Mouse (Mus musculus) heart, postnatal 0 days (tissue): ENCODE measurements at regions not wholly inside any gene's neighbourhood (a gene's known extent, or its start where the extent isn't known, plus 50 kb on each side); places are given as distances from the start of the nearest gene placed in this dataset.

Experiments used
- CTCF ChIP-seq: IDR thresholded peaks from 2 replicates; pipeline ENCODE4 v1.5.1; 2016; ENCODE audit warnings: antibody characterized with exemption, control low read depth, low read depth
- EP300 ChIP-seq: IDR thresholded peaks from 2 replicates; pipeline ENCODE4 v1.6.1; 2016; ENCODE audit warnings: antibody characterized with exemption, low read depth

DNA sequence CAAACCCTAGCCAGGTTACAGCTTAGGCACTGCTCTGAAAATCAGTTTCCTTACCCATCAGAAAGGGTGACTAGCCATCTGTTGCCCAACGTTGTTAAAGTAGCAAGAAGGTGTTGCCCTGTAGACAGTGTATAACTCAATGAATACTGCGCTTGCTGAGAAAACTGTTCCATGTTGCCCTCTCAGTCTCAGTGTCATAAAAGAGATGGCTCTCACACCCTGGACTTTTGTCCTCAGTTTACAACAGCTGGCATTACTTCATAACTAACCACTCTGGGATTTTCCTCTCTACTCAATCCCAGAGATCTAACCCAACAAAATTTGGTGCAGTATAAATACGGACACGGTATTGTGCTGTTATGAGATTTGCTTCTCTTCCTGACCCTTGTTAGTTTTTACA, 252.1 kb upstream of the Cited2 start:
- TF ChIP-seq CTCF (no peak), EP300 (no peak)
